ENCODE assay signal across 10 mouse cellular contexts in the genomic region with DNA sequence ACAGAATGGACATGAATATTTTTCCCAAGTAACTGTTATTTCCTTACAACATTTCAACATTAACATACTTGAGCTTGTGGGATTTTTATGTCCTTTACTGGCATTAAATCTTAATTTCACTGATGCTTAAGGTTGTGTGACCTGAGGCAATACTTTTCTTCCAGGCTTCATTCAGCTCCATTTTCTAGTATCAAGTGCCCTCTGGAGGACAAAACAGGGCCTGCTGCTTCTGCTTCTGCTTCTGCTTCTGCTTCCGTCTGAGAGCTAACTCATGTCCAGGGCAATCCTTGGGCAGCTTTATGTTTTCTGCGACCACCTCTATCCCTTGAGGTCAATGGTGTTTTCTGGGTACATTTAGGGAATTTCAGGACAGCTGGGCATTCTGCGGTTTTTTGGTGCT. TPM values are rescaled to one million over a fixed set of nuclear protein-coding genes. Genes with fewer than 3 reads are reported as not detected.
DNase-seq lines count a peak whose midpoint lies in the region; ATAC-seq and TF ChIP-seq lines count a peak whose summit lies in the region.
"Had no signal": no experiment of that assay in that cellular context is flagged by ENCODE, and none has a peak within 500 bp of the region (broad histone marks: within the 10 kb centered on the region; RNA-seq: fewer than 3 reads in every experiment).

No protein-coding gene starts in this region.

- intact Hi-C loops in gastrocnemius, adult 2 months (cut with DNase I) = loop anchor here (2.0 kb wide), 1 partner anchor 123 kb away; no protein-coding TSS in a partner anchor
- intact Hi-C loops in gastrocnemius, postnatal 36 days (cut with DNase I) = loop anchor here (2.0 kb wide), 1 partner anchor 123 kb away; no protein-coding TSS in a partner anchor

- CTCF ChIA-PET in Patski (lab: Charles Lee) = interaction anchor here (0.8 to 2.7 kb wide), 15 partner anchors 11 to 129 kb away, joined by 3 to 12 read pairs (median 4); no protein-coding TSS in a partner anchor

- H3K36me3 ChIP-seq in hindbrain, postnatal 0 days (ENCODE audit: insufficient read depth, low read length) = peaks cover 14% of the 10 kb centered on the region; the same call in 1 of the 2 replicates

- no peaks in the 10 kb centered on the region for H3K4me1 ChIP-seq in lung, adult 2 months (ENCODE audit: control insufficient read depth, insufficient read depth, low read length)
- H3K4me1 ChIP-seq in hindbrain, postnatal 0 days (ENCODE audit: insufficient read depth, low read length) = no peaks in the 10 kb centered on the region; the same call in 1 of the 2 replicates

- TF ChIP-seq POLR2A in lung, adult 2 months (IDR thresholded peaks at IDR 0.05; ENCODE audit: borderline replicate concordance, extremely low read depth, low read depth, low read length) = no peak

- no peaks in the 10 kb centered on the region for H3K27me3 ChIP-seq in Patski
- no peaks in the 10 kb centered on the region for H3K27me3 ChIP-seq in hindbrain, postnatal 0 days (ENCODE audit: insufficient read depth, low read length)
- H3K27me3 ChIP-seq: neural tube, embryonic 12.5 days had no signal

- 76% methylated on average over 3 of the region's 3 CpGs for WGBS in lung, adult 2 months
- WGBS in hindbrain, postnatal 0 days = 70% methylated on average over 3 of the region's 3 CpGs

- POLR2A ChIA-PET in Patski (lab: Charles Lee) = interaction anchor here (1.6 kb wide), 1 partner anchor 29 kb away, joined by 3 read pairs; no protein-coding TSS in a partner anchor

- H3K4me3 ChIP-seq in gastrocnemius, adult 2 months = no peak overlapping the region
- no peak overlapping the region for H3K4me3 ChIP-seq in lung, adult 2 months (replicated peaks; ENCODE audit: extremely low read depth, low read depth, low read length)
- no peak overlapping the region for H3K4me3 ChIP-seq in hindbrain, postnatal 0 days (ENCODE audit: low read length)
- H3K4me3 ChIP-seq: neural tube, embryonic 12.5 days had no signal

- no peak overlapping the region for H3K4me2 ChIP-seq in hindbrain, postnatal 0 days (ENCODE audit: low read depth, low read length)
- H3K4me2 ChIP-seq: neural tube, embryonic 12.5 days had no signal

- no peak overlapping the region for H3K27ac ChIP-seq in gastrocnemius, adult 2 months
- H3K27ac ChIP-seq in hindbrain, postnatal 0 days = no peak overlapping the region
- H3K27ac ChIP-seq: neural tube, embryonic 12.5 days had no signal

- no peak overlapping the region for H3K9ac ChIP-seq in hindbrain, postnatal 0 days (replicated peaks; ENCODE audit: low read length)
- H3K9ac ChIP-seq: neural tube, embryonic 12.5 days had no signal

- TF ChIP-seq CTCF in gastrocnemius, adult 2 months (IDR thresholded peaks at IDR 0.05) = peak; percentile 71
- TF ChIP-seq CTCF in lung, adult 2 months (IDR thresholded peaks at IDR 0.05; ENCODE audit: insufficient read depth, low read length) = peak; percentile 40
- peak; percentile 74 for TF ChIP-seq CTCF in Patski (IDR thresholded peaks at IDR 0.05)
- peak; percentile 81 for TF ChIP-seq CTCF in hindbrain, postnatal 0 days (IDR thresholded peaks at IDR 0.05; ENCODE audit: low read depth)

- in situ Hi-C loops in Patski (cut with MboI; ENCODE audit: low pct_unique_long_range_greater_than_20kb) = loop anchor here (5.0 kb wide), 1 partner anchor 122 kb away; no protein-coding TSS in a partner anchor

- DNase-seq in gastrocnemius, adult 2 months = peak; percentile 46
- no peak for DNase-seq in gastrocnemius, postnatal 36 days
- DNase-seq in lung, adult 2 months = no peak
- DNase-seq in lung, adult 18-20 months = no peak
- no peak for DNase-seq in Patski (ENCODE audit: low read depth, low spot score)
- DNase-seq in hindbrain, postnatal 0 days (ENCODE audit: low spot score) = peak; percentile 79
- DNase-seq in thymus, postnatal 14 days = peak; percentile 50
- DNase-seq in urinary bladder, postnatal 10 days (ENCODE audit: low spot score) = no peak

- no peak for ATAC-seq in Patski
- ATAC-seq in hindbrain, postnatal 0 days = no peak

- H3K9me3 ChIP-seq in hindbrain, postnatal 0 days (ENCODE audit: low read length) = no peaks in the 10 kb centered on the region
- H3K9me3 ChIP-seq: neural tube, embryonic 12.5 days had no signal

RNA-seq across cellular contexts. Expression of a gene that starts 7.2 kb away (rescaled TPM):
- total RNA-seq in gastrocnemius, adult 2 months (2021) = not detected
- not detected for total RNA-seq in gastrocnemius, postnatal 36 days (2021)
- polyA plus RNA-seq in lung, adult 2 months (2012; rRNA removed) = 0.98 TPM in 1 of 2 replicates, not detected in the other
- 0.35 TPM for polyA plus RNA-seq in Patski (2021)
- 0.90 and 1.9 TPM in 2 replicates for total RNA-seq in hindbrain, postnatal 0 days (2014; rRNA removed)
- 3.9 and 4.0 TPM in 2 replicates for polyA plus RNA-seq in hindbrain, postnatal 0 days (2015; fragmentation: Nextera tagmentation; extraction: Ambion mirVana)

RNA-seq across cellular contexts. Expression of a gene that starts 11.9 kb away (rescaled TPM):
- total RNA-seq in gastrocnemius, adult 2 months (2021) = not detected
- total RNA-seq in gastrocnemius, postnatal 36 days (2021) = not detected
- polyA plus RNA-seq in lung, adult 2 months (2012; rRNA removed) = 0.07 TPM in 2 replicates
- polyA plus RNA-seq in Patski (2021) = not detected
- 0.52 TPM in 1 of 2 replicates, not detected in the other for total RNA-seq in hindbrain, postnatal 0 days (2014; rRNA removed)
- polyA plus RNA-seq in hindbrain, postnatal 0 days (2015; fragmentation: Nextera tagmentation; extraction: Ambion mirVana) = 0.23 TPM in 1 of 2 replicates, not detected in the other
- total RNA-seq: layer of hippocampus, adult 18-20 months had no signal

RNA-seq across cellular contexts. Expression of a gene that starts 19.0 kb away (rescaled TPM):
- under 1 TPM; 0.33 to 0.36 TPM for total RNA-seq in gastrocnemius, adult 2 months (2021)
- under 1 TPM; 0.27 to 0.28 TPM for total RNA-seq in gastrocnemius, postnatal 36 days (2021)
- polyA plus RNA-seq in lung, adult 2 months (2012; rRNA removed) = 1.2 and 1.8 TPM in 2 replicates
- polyA plus RNA-seq in Patski (2021) = 0.65 TPM
- total RNA-seq in hindbrain, postnatal 0 days (2014; rRNA removed) = 35.1 and 52.2 TPM in 2 replicates
- polyA plus RNA-seq in hindbrain, postnatal 0 days (2015; fragmentation: Nextera tagmentation; extraction: Ambion mirVana) = 22.9 and 27.0 TPM in 2 replicates

RNA-seq across cellular contexts. Expression of a gene that starts 30.0 kb away (rescaled TPM):
- total RNA-seq in gastrocnemius, adult 2 months (2021) = under 1 TPM; 0.28 to 0.64 TPM
- under 1 TPM; 0.48 to 0.69 TPM for total RNA-seq in gastrocnemius, postnatal 36 days (2021)
- 9.8 and 12.6 TPM in 2 replicates for polyA plus RNA-seq in lung, adult 2 months (2012; rRNA removed)
- 17.7 TPM for polyA plus RNA-seq in Patski (2021)
- 6.3 and 6.7 TPM in 2 replicates for total RNA-seq in hindbrain, postnatal 0 days (2014; rRNA removed)
- polyA plus RNA-seq in hindbrain, postnatal 0 days (2015; fragmentation: Nextera tagmentation; extraction: Ambion mirVana) = 8.4 and 8.7 TPM in 2 replicates

Comparison
In these comparisons a context has a peak if more than half of its experiments do, and no peak if none do; other contexts are left out.
1. DNase-seq: peak in gastrocnemius, adult 2 months (single experiment), hindbrain, postnatal 0 days (single experiment) and thymus, postnatal 14 days (single experiment); none in gastrocnemius, postnatal 36 days (0 of 2), lung, adult 2 months (single experiment), lung, adult 18-20 months (0 of 2), Patski (single experiment) and urinary bladder, postnatal 10 days (single experiment).
2. RNA of a gene that starts 19.0 kb away (total RNA-seq): 35.1 to 52.2 TPM in hindbrain, postnatal 0 days; 0.33 to 0.36 TPM in gastrocnemius, adult 2 months and 0.27 to 0.28 TPM in gastrocnemius, postnatal 36 days; every median in the first group is over 10 times any median in the second.
3. Peak in every context shown above with its lines, with median percentiles within 50 percentile points of each other: CTCF ChIP-seq.